Mouse (Mus musculus): ENCODE results near the gene Cd69. TPM values are rescaled to one million over a fixed set of nuclear protein-coding genes. Genes with fewer than 3 reads are reported as not detected.

The Cd69 gene
- polyA plus RNA-seq, 1 experiment, result not detected

- no peak for TF ChIP-seq GATA1 (IDR thresholded peaks at IDR 0.05; ENCODE audit: low read length)
Measured at GRCm38 (mm10) chr6:129218191-129218696, 57.0 kb downstream of the Cd69 start.

Other genes starting within 250 kb of the Cd69 start
- gene Klrb1f, start 229.5 kb downstream of the Cd69 start, polyA plus RNA-seq (2012), result not detected in 2 replicates
- not detected in 2 replicates for gene Clec2e, start 174.5 kb downstream of the Cd69 start, polyA plus RNA-seq (2012)
- not detected in 2 replicates for gene Clec2d, start 94.8 kb downstream of the Cd69 start, polyA plus RNA-seq (2012)
- gene 4922502D21Rik, start 56.4 kb upstream of the Cd69 start, polyA plus RNA-seq (2012), result not detected in 2 replicates
- gene Clec12a, start 67.3 kb upstream of the Cd69 start, polyA plus RNA-seq (2012), result not detected in 2 replicates
- gene Clec12b, start 110.4 kb upstream of the Cd69 start, polyA plus RNA-seq (2012), result not detected in 2 replicates
- not detected in 2 replicates for gene Clec1b, start 121.9 kb upstream of the Cd69 start, polyA plus RNA-seq (2012)
- not detected in 2 replicates for gene Clec9a, start 133.4 kb upstream of the Cd69 start, polyA plus RNA-seq (2012)
- gene Clec1a, start 176.6 kb upstream of the Cd69 start, polyA plus RNA-seq (2012), result not detected in 2 replicates
- not detected in 2 replicates for gene Olr1, start 231.7 kb upstream of the Cd69 start, polyA plus RNA-seq (2012)
- not detected in 2 replicates for gene Tmem52b, start 237.1 kb upstream of the Cd69 start, polyA plus RNA-seq (2012)